Mouse (Mus musculus) kidney, postnatal 25 days (tissue): Measurements from ENCODE around the gene Orc3.

Experiments
- DNase-seq, 2 experiments: peaks; one replicate each; pipeline ENCODE4 v3.0.0; 2021; ENCODE audit warnings: mixed read lengths in 2 of 2

The Orc3 gene

GRCm38 (mm10) chr4:34614630-34615094, at the start of gene Orc3, which contains the start of gene Rars2:
Gene Orc3, minus strand, starts transcription at chr4:34614944.
Gene Rars2, plus strand, starts transcription at chr4:34614957.
- peak; percentile 92 to 97 for DNase-seq

DNA sequence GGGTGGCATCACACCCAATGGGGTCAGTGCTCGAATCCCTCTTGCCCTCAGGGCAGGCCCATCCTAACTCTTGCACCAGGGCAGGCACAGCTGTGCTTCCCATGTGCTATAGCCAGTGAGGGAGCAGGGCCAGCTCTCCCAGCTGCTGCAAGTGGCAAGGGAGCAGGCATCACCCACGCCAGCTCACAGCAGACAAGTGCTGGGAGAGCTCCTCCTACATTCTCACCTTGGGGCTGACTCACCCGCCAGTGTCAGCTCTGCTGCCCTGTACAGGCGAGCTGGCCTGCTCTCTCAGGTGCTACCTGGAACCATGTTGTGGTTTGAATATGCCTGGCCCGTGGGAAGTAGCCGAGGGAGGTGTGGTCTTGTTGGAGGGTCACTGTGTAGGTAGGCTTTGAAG, 47.2 kb upstream of the Orc3 start:
- DNase-seq, result no peak

DNA sequence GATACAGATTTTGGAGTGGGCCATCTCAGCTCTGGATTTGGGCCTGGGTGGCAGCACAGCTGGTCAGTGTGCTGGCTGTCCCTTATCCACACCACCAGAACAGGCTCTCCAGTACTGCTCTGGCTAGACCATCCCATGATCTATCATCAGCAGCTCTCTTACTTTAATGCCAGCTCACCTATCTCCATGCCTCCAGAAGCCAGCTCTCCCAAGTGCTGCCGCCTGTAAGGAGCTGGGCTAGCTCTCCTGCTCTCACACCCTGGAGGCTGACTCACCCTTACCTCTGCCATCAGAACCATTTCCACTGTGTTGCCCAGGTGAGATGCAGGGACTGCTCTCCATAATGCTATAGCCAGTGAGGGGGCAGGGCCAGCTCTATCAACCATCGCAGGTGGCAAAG, 46.8 kb upstream of the Orc3 start:
- DNase-seq, result no peak

GRCm38 (mm10) chr4:34659012-34659411, 44.3 kb upstream of the Orc3 start:
- no peak for DNase-seq

DNA sequence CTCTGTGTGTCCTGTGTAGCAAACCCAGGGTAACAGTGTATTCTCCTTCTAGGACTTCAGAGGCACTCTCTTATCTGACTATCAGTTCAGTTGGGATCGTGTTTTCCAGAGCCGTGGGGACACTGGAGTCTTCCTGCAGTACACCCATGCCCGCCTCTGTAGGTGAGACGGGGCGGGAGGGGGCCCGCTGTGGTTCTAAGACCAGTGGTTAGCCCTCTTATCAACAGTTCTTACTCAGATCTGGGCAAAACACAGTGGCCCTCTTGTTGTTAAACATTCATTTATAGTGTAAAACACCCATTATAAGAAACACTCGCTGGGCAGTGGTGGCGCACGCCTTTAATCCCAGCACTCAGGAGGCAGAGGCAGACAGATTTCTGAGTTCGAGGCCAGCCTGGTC, 41.4 kb upstream of the Orc3 start:
- no peak for DNase-seq

DNA sequence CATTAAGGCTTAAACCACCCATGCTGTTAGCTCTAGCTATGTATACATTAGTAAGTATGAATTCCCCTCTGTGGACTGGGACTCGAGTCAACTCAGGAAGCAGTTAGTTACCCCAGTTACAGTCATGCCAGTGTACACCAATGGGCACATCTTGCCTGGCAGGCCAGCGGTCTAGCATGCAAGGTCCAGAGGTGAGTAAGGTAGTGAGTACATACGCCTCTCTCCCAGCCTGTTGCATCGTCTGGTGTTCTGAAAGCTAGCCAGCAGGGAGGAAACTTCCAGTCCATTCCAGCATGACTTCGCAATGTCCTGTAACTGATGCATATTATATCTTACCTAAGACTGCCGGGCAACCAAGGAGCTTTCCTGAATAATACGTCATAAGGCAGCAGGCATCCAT, 38.4 kb upstream of the Orc3 start:
- DNase-seq, result no peak

DNA sequence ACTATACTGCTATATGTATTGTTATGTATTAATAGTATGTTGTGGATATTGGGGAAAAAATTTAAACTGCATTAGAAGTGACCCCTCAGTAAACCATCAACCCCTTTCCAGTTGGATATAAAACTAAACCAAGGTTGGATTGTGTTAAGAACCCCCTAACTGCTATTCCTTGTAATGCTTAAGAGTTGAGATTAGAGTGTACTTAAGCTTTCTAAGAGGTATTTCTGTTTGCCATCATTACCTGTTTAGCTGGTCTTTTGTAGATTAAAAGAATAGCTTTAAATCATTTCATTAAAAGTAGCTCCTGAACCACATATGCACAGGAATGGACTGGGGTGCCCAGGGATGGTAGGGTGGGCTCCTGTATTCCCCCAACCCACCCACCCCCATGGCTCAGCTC, 30.0 kb upstream of the Orc3 start:
- DNase-seq, result no peak

DNA sequence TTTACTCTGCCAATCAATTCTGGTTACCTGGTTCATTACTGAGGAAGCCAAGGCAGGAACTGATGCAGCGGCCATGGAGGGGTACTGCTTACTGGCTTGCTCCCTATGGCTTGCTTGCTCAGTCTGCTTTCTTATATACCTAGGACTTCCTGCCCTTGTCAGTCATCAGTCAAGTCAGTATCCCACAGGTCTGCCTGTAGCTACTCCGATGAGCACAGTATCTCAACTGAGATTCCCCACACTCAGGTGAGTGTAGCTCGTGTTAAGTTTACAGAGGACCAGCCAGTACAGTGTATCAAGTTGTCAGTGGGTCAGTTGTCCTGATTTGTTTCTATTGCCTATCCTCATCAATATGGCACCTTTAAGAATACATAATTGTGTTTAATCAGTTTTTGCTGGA, 26.0 kb upstream of the Orc3 start:
- no peak for DNase-seq

GRCm38 (mm10) chr4:34639745-34640364, 25.1 kb upstream of the Orc3 start:
- no peak for DNase-seq

DNA sequence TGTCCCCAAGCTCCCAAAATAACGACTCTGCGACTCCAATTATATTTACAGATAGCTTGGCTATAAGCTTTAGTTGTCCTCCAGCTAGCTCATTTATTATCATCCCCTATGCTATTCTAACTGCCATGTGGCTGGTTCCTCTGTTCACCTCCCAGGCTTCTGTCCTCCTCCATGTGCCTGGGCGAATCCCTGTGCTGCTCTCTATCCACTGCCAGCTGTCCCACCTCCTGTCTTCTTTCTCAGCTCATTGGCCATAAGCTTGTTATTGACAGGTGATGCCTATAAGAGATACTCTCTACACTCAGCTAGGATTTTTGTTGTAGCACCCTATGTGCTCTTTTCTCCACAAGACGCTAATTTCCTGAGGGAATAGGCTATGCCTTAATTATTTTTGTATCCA, 23.1 kb upstream of the Orc3 start:
- no peak for DNase-seq

GRCm38 (mm10) chr4:34637386-34637785, 22.6 kb upstream of the Orc3 start:
- no peak for DNase-seq

DNA sequence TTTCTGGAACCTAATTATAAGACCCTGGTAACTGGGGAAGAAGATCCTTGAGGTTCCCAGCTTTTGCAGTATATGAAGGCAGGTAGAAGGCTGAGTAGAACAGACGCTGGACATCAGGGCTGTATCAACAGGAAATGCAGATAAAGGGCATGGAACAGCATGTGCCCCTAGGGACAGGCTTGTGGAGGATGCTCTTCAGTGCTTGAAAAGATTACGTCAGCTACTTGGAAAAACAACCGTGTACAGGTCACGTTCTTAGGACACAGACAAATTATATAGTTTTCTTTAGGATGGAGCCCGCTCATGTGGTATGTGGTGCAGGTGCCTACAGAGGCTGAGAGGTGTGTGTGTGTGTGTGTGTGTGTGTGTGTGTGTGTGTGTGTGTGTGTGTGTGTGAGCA, 21.3 kb upstream of the Orc3 start:
- no peak for DNase-seq

- DNase-seq, result peak; percentile 34 to 63
These were observed 19.4 kb upstream of the Orc3 start for GRCm38 (mm10) chr4:34634129-34634528.

- DNase-seq, result no peak
These were observed 15.2 kb upstream of the Orc3 start for GRCm38 (mm10) chr4:34629956-34630355.

GRCm38 (mm10) chr4:34626401-34626800, 11.7 kb upstream of the Orc3 start:
- DNase-seq, result no peak

- DNase-seq, result no peak
These were observed 10.8 kb upstream of the Orc3 start for GRCm38 (mm10) chr4:34625556-34625955.

DNA sequence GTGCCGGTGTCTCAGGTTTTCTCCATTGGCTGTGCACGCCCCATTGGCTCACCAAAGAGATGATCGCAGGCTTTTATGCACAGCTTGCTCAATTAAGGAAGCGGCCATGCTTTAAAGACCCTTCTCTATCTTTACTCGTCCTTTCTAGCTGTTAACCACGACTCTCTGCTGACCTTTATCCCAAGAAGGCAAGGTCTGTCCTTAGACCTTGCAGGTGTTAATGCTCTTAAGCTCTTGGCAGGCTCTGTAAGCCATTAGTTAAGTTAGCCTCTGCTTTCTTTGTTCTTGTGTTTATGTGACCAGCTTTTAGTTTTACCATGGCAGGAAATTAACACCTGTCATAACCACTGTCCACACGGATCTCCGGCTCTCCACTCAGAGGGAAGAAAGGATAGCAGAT, 1.4 kb upstream of the Orc3 start:
- DNase-seq, result peak in 1 of 2 experiments; percentile 9

GRCm38 (mm10) chr4:34615303-34615702, 559 bp upstream of the Orc3 start:
- DNase-seq, result peak; percentile 15 to 43

DNA sequence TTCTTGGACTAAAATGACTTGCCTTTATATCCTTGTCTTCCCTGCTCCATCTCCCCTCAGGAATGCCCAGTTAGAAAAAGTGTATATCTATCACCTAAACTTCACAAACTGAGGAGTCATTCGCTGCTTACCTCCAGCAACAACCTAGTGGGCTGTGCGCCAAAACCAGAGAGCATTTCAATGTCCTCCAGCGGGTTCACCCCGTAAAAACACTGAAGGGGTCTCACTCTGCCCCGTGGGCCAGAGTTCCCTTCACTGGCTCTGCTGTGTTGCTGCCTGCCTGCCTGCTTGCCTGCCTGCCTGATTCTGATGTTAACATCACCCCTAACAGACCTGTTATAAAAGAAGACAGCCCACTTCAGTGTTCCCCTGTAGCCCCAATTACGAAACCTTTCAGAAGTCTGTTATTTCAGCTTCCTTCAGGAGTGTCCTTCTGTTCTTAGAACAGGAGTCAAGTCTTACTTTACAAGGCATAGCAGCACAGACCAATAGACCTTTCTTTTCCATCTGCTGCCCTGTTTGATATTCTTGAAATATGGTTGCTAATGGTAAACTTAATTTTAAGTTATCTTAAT, 1.1 kb downstream of the Orc3 start:
- peak; percentile 65 to 82 for DNase-seq

- no peak for DNase-seq
These were observed 8.1 kb downstream of the Orc3 start for GRCm38 (mm10) chr4:34606658-34607057.

DNA sequence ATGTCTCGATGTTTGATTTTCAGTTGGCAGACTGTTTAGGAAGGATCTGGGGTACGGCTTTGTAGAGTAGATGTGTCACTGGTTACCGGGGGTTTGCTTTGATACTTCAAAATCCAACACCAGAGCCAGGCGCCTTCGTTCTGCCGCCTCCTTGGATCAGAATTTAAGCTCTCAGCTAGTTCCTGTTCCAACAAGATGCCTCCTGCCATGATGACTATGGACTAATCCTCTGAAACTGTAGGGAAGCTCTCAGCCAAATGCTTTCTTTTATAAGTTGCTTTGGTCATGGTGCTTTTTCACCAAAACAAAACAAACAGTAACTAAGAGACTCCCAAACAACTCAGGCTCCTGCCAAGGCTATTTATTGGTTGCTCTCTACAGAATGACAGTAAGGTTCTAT, 11.6 kb downstream of the Orc3 start:
- no peak for DNase-seq

GRCm38 (mm10) chr4:34584871-34585607, 29.7 kb downstream of the Orc3 start:
- no peak for DNase-seq

DNA sequence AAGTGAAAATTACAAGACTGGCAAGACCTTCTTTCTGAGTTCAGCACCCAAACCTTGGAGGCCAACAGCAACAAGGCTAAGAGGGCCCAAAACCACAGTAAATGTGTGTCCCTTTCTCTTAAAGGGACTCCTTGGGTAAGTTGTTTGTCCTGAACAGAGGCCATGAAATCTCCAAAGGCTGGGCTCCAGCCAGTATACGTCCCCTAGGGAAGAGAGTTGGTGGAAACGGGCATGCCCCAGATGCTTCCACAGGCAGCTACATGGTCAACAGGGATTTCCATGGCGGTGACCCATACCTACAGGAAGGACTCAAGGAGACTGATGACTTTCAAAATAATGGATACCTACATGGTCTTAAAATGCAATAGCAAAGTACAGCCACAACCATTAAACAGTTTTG, 31.3 kb downstream of the Orc3 start:
- no peak for DNase-seq

DNA sequence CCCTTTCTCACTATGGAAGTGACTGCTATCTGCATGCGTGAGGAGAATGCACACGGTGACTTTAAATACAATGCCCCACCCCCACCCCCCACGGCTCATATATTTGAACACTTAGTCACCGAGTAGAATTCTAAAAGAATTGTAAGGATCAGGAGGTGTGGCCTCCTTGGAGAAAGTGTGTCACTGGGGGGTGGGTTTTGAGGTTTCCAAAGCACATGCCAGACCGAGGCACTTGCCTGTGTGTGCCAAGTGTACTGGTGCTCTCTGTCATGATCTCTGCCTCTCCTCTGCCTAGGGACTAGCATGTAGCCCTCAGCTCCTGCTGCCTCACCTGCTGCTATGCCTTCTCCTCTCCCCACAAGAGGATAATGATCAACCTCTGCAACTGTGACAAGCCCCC, 32.3 kb downstream of the Orc3 start:
- DNase-seq, result no peak
